Mouse (Mus musculus) CD4-positive helper T cell, adult 2 months (primary cell): ENCODE data around the gene Lemd1.
"Not testable (repeated sequence)": the region's sequence is repeated elsewhere in the genome, so short reads cannot be mapped to it uniquely, and the experiment has no call there.

ENCODE experiments used
- DNase-seq: peaks from one replicate; pipeline ENCODE4 v3.0.0-alpha.2; 2012; ENCODE audit warnings: low read depth, missing footprints, low spot score

Gene Lemd1

DNA sequence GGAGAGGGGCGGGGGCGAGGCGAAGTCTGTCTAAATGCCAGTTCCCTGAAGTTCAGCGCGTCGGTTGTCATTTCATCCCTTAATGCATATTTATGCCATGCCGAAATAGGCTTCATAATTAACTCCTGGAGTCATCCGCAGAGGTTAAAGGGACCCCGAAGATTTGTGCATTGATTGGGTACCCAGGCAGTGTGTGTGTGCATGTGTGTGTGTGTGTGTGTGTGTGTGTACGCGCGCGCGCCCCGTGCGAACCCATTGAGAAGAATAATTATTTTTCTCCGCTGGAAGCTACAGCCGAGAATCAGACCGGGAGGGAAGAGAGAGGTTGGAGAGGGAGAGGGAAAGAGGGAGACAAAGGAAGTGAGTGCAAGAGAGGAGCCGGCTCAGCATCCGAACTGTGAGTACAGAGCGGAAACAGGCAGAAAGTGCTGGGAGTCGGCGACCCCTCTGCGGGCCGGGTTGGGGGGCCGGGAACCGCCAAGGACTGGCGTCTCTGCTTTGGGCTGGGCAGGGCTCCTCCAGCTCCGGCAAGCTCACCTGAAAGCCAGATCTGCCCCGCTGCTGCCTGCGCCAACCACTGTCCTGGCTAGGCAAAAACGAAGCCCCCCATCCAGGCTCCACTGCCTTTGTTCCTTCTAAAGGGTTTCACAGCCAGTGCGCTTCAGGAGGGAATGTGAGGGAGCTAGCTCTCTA is at the start of gene Lemd1, which contains the start of gene AC124108.1:
Lemd1 (plus strand) TSS at position 339 of the 693 bp plus-strand sequence.
AC124108.1 (plus strand) TSS at position 365 of the 693 bp plus-strand sequence.
- DNase-seq = no peak

DNA sequence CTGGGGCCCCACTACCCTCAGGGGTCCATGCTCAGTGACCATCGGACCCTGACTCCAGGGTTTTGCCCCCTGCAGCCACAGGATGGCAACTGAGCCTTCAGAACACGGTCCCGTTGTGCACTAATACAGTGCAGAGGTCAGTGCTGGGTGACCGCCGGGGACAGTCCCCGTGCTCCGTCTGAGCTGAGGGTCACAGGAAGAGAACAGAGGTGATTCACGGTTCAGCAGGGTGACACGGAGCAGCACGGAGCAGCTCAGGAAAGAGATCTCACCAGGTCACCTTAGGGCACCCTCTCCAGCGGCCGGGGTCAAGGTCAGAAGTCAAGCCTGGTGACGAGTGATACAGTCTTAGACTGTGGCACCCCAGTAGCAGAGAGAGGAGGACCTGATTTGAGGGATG is 49.5 kb upstream of the Lemd1 start:
- DNase-seq = no peak

DNA sequence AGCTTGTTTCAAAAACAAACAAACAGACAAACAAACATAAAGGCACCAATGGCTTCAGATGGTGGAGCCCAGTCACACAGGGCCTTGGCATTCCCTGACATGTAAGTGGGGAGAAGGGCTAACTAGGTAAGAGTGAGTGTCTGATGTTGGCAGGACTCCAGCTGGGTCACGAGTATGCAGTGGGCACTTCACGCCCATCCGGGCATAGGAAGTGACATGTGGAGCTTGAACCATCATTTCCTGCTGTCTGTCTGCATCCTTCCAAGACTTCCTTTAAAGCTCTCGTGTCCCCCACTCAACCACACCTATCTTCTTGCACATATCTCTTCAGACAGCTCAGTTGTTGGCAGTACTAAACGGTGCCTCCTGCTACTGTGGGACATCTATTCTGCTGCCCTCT is 48.2 kb upstream of the Lemd1 start:
- DNase-seq = no peak

DNA sequence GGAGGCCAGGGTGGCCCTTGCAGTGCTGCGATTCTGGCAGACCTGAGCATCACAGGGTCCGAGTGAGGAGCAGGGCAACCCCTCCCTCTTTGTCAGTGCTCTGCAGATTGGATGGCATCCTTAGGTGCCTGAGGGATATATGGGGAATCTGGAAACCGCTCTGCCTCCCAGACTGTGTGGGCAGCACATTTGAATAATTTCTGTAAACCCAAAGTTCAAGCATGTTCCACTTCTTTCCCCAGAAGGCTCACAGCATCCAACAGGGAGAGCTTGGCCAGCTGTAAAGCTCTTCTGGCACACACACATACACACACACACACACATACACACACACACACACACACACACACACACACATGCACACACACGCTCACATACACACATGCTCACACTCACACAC is 47.5 kb upstream of the Lemd1 start:
- no peak for DNase-seq

DNA sequence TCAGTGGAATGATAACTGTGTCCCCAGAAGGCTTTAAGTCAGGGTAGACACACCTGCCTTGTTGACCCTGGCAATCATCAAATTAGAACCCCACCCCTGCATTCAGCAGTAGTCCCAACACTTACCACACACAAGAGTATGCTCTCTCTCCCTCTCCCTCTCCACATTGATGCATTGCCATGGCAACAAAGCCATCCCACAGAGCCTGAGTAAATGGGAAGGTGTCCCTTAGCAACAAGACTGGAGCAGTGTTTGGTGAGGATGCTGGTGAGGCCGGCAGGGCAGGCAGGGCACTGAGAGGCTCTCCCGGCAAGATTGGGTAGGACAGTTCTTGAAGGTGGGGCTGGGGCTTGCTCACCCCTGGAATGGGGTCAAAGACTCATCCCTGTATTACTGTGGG is 47.0 kb upstream of the Lemd1 start:
- DNase-seq = no peak

DNA sequence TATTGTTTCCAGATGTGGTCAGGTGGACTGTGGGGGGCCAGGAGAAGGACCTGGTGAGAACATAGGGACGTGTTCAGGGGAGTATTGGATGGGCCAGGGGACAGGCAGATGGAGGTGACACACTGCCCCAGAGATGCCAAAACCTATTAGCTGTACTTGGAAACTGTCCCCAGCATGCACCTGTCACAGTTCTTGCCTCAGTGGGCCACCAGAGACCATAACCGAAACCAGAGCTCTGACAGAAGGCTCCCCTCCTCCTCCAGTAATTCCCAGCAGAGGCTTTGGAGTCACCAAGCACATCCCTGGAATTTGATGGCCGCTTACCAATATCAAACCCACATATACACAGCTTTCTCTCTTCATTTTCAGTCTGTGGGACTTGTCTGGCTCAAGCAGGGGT is 46.4 kb upstream of the Lemd1 start:
- no peak for DNase-seq

DNA sequence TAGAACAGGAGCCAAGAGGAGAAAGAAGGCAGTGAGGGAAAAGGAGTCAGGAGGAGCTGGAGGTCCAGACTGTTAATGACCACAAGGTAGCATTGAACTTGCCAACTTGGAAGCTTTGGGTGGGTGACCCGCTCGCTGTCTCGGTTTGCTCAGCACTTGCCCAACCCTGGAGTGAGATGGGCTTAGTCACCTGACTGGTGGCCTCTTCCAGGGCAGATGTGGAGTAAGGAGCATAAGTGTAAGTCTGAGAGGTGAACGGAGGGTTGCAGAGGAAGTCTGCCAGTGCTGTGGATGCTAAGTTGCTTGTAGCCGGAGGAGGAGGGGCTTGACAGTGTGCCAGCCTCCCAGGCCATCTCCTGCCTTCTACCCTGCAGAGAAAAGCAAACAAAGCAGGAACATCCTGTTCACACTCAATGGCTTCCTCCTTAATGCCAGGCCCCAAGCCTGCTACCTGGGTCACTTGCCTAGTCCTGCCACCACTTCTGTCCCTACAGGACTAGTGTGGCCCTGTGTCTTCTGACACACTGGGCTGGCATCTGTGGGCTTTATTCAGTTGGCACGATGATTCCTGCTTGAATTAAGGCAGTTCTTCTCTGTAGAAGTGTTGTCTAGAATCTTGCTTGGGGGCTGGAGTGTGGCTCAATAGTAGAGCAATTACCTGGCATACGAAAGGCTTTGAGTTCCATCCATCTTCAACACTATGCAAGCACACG is 45.1 kb upstream of the Lemd1 start:
- DNase-seq = no peak

DNA sequence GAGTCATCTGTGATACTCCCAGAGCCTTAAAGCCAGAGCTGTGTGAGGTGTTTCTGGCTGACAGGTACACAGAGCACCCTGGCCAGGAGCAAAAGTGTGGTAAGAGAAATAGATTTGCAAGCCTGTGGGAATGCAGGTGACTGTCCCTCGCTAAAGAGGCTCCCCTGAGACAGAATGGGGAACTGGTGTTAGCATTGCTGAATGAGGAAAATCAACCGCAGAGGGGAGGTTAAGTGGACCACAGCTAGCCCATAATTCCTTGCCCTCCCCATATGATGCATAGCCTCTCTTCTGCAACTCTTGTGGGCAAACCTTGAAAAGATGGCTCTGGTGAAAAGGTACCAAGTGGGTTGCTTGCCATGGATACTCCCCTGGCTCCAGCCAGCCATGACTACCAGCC is 41.8 kb upstream of the Lemd1 start:
- DNase-seq = no peak

DNA sequence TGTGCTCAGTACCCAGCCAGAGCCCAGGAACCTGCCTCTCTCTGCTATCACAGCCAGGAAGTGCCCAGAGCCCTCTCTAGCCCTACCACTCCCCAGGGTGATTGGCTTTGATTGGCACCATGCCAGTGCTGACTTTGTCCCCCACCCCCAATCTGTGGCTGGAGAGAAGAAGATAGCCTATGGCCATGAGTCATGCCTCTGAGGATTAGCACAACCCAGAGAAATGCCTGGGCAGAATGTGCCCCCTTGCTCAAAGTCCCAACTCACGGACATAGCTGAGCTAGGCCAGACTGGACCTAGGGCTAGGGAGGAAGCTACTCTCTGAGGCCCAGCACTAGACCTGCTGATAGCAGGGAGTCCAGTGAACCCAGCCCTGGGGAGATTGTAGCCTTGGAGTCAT is 41.1 kb upstream of the Lemd1 start:
- DNase-seq = no peak

DNA sequence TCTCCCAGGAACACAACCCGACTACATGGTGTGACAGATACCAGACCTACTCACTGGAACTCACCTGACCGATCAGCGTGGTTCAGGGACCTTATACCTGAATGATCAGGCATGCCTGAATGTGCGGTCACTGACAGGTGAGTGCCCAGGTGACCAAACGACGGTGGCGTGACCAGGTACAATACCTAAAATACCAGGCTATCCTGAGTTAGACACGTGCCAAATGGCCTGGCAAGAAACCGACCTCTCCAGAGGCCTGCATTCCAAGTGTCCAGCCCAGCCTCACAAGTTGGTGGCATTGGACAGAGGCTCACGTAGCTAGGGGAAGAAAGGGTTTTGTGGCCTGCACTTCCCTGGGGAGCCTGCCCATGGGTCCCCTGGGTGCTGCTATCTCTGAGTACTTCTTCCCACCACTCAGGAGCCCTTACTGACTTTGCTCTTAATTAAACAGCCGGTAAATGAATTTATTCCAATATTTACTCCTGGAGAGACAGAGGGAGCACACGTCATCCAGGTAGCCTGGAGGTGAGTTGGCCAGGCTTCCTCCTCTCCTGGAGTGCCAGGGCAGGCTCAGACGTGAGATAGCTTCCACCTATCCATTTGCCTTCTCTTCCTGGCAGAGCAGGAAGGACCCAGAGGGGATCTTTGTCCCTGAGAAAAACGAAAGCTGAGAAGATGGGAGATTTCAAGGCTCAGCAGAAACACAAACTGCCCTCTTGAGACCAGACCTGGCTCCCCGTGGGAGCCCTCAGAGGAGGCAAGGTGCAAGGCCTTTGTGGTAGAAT is 40.2 kb upstream of the Lemd1 start:
- DNase-seq = no peak

DNA sequence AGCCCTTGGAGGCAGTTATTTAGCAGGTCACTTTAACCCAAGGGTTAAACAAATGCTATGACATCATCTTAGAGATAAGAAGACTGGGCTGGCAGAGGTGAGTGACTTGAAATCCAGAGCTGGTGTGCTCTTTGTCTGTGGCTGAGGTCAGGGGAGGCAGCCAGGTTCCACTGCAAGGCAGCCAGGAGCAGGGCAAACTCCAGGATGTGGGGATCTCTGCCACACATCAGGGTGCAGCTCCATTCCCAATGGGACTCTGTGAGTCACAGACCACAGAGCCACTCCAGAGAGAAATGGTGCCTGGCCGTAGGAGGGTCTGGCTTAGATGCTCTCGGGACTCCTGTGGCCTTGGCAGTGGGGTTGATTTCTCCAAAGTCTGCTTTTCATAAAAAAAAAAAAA is 39.3 kb upstream of the Lemd1 start:
- no peak for DNase-seq

DNA sequence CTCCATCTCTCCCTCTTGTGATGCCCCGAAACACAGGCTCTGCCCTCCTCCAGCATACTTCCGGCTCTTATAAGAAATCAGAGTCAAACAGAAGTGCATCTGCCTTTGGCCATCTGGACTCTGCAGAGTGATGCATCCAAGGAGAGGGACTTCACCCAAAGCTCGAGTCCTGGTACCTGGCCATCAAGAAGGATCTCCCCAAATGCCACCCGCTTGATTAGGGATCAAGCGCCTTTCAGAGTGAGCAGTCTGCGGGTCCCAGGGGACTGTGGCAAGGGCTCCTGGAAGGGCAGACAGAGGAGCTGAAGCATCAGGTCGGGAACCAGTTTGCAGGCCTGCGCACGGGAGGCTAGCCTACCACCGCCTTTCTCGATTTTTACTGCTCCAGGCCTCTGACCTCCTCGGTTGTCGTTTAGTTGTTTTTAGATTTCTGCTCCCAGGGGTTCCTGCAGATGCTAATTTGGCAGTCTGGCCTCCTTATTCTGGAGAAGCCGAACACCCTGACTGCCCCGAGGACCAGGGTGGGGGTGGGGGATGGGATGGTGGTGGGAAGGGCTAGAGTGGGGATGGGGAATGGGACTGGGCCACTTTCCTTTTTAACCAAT is 38.0 kb upstream of the Lemd1 start:
- DNase-seq = no peak

DNA sequence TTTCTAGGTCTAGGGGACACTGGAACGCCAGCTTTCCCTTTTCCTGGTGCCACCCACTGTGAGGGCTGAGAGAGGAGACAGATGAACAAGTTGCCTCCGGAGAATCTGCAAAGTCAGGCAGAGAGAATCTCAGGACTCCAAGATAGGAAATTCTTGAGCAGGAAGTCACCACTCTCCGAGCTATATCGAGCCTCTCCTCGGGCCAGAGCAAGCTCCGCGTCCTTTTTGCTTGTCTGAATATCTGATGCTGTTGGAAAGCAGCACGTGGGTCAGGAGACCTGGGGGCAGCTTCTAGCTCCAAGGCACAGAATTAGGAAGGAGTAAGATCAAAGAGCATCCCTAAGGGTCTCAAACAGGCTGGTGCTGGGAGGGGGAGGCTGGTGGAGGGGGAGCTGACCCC is 37.5 kb upstream of the Lemd1 start:
- DNase-seq = no peak

DNA sequence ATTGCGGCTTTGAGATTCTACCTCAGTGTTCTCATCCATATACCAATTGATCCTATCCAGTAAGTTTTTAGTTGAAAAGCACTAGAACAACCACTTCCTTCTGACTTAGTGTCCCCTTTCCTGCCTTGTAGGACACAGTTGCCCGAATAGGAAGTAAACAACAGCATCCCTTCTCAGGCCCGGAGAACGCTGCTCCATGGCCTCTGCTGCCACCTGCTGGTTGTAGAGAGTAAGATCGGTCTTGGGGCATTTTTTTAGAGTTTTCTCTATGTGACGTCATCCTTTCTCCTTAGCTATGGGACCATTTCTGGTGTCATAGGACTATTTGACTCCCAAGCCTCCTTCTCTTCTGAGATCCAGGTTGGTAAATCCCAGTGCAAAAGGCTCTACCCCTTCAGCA is 35.5 kb upstream of the Lemd1 start:
- peak; percentile 80 for DNase-seq

DNA sequence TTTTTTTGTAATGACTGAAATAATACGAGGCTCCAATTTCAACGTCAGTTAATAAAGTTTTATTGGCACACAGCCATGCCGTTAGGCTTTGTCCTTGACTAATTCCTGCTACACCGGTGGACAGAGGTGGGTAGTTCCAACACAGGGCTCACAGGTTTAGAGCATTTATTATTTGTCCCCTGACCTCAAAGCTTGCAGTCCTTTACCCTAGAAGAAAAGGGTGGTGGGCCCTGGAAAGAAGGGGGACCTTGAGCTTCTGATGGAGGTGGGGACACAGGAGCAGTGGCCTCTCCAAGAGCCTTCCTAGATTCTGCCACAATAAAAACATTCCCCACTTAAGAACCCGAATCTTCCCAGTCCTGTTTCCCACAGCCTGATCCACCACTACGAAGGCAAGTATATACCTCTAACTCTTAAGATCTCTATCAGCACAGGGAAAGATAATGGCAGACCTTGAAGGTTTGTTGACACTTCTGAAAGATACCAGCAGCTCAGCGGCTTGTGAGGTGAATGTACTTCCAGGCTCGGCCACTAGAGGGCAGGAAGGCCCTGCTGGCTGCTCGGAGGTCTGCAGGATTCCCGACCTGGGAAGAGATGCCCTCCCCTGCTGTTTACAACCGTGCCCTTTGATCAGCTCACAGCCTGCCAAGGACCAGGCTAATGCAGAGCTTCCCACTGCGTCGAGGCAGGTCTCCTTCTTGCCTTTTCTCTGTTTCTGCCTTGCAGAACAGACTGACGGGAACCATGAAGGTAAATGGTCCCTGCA is 34.0 kb upstream of the Lemd1 start:
- peak; percentile 65 for DNase-seq

DNA sequence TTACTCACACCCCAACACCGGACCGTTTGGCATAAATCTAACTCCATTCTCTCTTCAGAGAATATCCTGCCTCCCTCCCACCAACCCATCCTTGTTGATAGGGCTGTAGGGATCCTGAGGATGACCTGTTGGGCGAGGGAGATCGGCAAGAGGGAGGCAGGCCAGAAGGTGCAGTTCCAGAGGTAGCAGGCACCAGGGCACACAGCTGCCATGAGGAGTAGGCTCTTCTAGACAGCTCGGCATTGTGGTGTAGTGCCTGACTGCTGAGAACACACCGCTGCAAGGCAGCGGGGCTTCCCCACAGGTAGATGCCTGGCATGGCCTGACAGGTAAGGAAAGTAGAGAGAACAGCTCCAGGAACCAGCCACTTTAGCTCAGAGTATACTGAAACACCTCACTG is 33.4 kb upstream of the Lemd1 start:
- DNase-seq = no peak

DNA sequence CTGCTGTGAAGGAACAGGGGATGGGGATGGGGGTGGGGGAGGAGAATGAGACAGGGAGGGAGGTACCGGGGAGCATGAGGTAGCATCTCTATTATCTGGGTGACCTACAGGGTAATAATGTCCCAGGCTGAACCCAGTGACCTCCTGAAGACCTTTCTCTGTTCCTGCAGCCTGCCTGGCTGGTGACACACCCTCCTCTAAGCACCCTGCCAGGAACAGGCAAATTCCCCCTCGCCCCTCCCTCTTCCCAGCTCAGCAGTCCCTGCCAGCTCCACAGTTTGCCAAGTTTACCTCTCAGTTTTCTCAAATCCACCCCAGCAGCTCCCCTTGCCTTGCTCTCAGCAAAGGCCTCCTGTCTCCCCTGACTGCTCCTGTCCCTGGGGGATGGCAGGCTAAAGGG is 32.5 kb upstream of the Lemd1 start:
- no peak for DNase-seq

DNA sequence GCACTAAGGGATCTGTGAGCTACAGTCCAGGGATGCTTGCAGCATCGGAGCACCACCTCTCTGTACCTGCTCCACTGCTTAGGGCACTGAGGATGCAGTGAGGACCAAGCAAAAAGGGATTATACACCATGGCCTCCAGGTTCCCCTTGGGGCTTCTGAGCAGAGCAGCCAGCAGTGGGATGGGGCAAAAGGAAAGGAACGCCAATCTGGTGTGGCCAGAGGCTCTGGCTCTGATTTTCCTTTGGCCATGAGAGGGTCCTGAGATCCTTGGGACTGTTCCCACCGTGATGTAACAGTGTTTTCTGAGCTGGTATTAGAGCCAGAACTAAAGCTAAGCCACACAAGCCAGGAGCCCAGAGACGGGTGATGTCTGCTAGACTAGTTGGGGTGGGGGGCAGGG is 31.6 kb upstream of the Lemd1 start:
- DNase-seq = no peak

DNA sequence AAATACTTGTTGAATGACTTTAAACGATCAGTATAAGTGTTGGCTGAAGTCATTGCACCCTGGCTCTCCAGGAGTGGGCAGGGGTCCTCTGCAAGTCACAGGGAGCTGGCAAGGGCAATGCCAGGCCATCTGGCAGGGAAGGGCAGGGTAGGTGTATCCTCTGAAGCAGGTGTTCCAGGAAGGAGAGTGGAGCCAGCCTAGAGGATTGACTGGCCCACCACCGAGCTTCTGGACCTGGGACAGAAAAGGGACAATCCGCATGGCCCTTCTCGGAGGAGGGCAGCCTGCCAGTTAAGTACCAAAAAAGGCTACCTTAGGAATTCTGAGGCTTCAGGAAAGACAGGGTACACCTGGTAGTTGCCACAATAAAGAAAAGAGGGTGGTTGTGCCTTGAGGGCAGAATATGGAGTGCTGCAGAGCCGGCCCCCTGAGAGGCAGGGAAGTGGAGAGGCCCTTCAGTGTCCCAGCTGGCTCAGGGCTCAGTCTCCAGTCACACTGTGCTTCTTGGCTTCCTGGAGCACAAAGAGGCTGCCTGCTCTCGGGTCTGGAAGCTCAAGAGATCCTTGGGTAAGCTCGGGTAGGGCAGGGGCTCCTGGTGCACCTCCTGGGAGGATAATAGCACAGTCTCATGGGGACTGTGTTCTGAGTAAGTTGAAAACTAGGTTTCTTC is 29.9 kb upstream of the Lemd1 start:
- no peak for DNase-seq

DNA sequence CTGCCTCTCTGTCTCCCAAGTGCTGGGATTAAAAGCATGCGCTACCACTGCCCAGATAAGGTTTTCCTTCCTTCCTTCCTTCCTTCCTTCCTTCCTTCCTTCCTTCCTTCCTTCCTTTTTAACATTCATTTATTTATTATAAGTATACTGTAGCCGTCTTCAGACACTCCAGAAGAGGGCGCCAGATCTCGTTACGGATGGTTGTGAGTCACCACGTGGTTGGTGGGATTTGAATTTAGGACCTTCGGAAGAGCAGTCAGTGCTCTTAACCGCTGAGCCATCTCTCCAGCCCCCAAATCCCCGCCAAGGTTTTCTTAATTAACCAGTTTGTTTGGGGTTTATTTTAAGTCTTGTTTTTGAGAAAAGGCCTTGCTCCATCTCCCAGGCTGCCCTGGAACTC is 28.6 kb upstream of the Lemd1 start:
- not testable (repeated sequence) for DNase-seq
